Mouse (Mus musculus) kidney, embryonic 16.5 days (tissue): ENCODE measurements around the gene Ghr. TPM values are rescaled to one million over a fixed set of nuclear protein-coding genes. Genes with fewer than 3 reads are reported as not detected.

Source experiments
- ATAC-seq: fragments of 200-750 bp; cut with Nextera tagmentation; 2 replicates; pipeline ENCODE4 v1.8.0; 2017; ENCODE audit warnings: moderate TSS enrichment; ENCODE audit not compliant: low FRiP score, low TSS enrichment
- H3K27ac ChIP-seq: fragments of 300-500 bp; sonication (generic); 2 replicates; pipeline ENCODE4 v1.5.1; 2014; ENCODE audit warnings: low read length
- H3K27me3 ChIP-seq: fragments of 300-500 bp; sonication (generic); 2 replicates; pipeline ENCODE4 v1.6.1; 2014; ENCODE audit warnings: low read length, control low read depth, mixed read lengths; ENCODE audit not compliant: insufficient read depth
- H3K36me3 ChIP-seq: fragments of 300-500 bp; sonication (generic); 2 replicates; pipeline ENCODE4 v1.6.1; 2014; ENCODE audit warnings: low read length, control low read depth, mixed read lengths; ENCODE audit not compliant: insufficient read depth
- H3K4me1 ChIP-seq: fragments of 300-500 bp; sonication (generic); 2 replicates; pipeline ENCODE4 v1.6.1; 2014; ENCODE audit warnings: low read length, control low read depth, mixed read lengths; ENCODE audit not compliant: insufficient read depth
- H3K4me2 ChIP-seq: fragments of 300-500 bp; sonication (generic); replicated peaks from 2 replicates; pipeline ENCODE4 v1.6.1; 2014; ENCODE audit warnings: low read depth, low read length
- H3K4me3 ChIP-seq: fragments of 300-500 bp; sonication (generic); 2 replicates; pipeline ENCODE4 v1.5.1; 2014; ENCODE audit warnings: mild to moderate bottlenecking, low read length
- H3K9ac ChIP-seq: fragments of 300-500 bp; sonication (generic); replicated peaks from 2 replicates; pipeline ENCODE4 v1.6.1; 2014; ENCODE audit warnings: low read length
- H3K9me3 ChIP-seq: fragments of 300-500 bp; sonication (generic); 2 replicates; pipeline ENCODE4 v1.6.1; 2016; ENCODE audit warnings: low read length, control low read depth
- WGBS: fragments of 180-500 bp; shearing (Covaris S2); extraction: QIAGEN DNeasy Blood & Tissue Kit; methylation state at CpG from one replicate; pipeline ENCODE4 v1.1.7; 2014; 5-methylcytosine and 5-hydroxymethylcytosine counted together
- polyA plus RNA-seq: library from polyadenylated mRNA; unstranded; fragments of >200 nt; fragmentation: Nextera tagmentation; extraction: Ambion mirVana; gene quantifications from 2 replicates; pipeline ENCODE4 v1.2.1, GENCODE M21; 2015

Ghr gene
- polyA plus RNA-seq, 1 experiment from 2014 or later: 68.4 TPM

GRCm38 (mm10) chr15:3497946-3498580 is 85.2 kb downstream of the Ghr start:
- no peak for ATAC-seq
- H3K4me1 ChIP-seq: no peaks in the 10 kb centered on the region
- H3K9ac ChIP-seq: no peak overlapping the region
- no peaks in the 10 kb centered on the region for H3K36me3 ChIP-seq
- no peak overlapping the region for H3K4me2 ChIP-seq
- no peaks in the 10 kb centered on the region for H3K9me3 ChIP-seq
- WGBS: 84% methylated on average over 9 of the region's 9 CpGs
- H3K27ac ChIP-seq: no peak overlapping the region
- H3K27me3 ChIP-seq: no peaks in the 10 kb centered on the region
- no peak overlapping the region for H3K4me3 ChIP-seq

DNA sequence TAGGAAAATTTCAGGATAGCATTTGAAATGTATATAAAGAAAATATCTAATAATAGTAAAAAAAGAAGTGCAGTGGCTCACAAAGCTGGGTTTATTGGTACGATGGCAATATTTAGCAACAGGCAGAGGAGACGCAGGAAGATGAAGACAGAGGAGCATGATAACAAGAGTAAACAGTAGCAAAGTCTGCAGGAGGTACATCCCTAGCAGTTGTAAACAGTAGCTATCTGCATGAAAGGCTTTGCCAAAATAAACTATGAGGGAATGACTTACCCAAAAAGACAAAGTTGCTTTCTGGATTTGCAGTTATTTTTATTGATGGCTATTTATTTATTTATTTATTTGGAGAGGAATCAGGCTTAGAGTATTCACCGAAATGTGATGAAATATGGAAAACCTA is 92.4 kb downstream of the Ghr start:
- Histone ChIP-seq H3K9me3 (no peaks in the 10 kb centered on the region), H3K27me3 (no peaks in the 10 kb centered on the region), H3K4me1 (no peaks in the 10 kb centered on the region), H3K4me2 (no peak overlapping the region), H3K9ac (no peak overlapping the region), H3K36me3 (no peaks in the 10 kb centered on the region), H3K27ac (no peak overlapping the region), H3K4me3 (no peak overlapping the region)
- no peak for ATAC-seq
- WGBS: 78% methylated on average over 3 of the region's 3 CpGs

GRCm38 (mm10) chr15:3490011-3490410 is 93.3 kb downstream of the Ghr start:
- no peak overlapping the region for H3K4me3 ChIP-seq
- no peak overlapping the region for H3K9ac ChIP-seq
- H3K27me3 ChIP-seq: no peaks in the 10 kb centered on the region
- H3K27ac ChIP-seq: no peak overlapping the region
- no peak overlapping the region for H3K4me2 ChIP-seq
- ATAC-seq: no peak
- no peaks in the 10 kb centered on the region for H3K9me3 ChIP-seq
- WGBS: 72% methylated on average over 2 of the region's 2 CpGs
- H3K4me1 ChIP-seq: no peaks in the 10 kb centered on the region
- H3K36me3 ChIP-seq: no peaks in the 10 kb centered on the region

DNA sequence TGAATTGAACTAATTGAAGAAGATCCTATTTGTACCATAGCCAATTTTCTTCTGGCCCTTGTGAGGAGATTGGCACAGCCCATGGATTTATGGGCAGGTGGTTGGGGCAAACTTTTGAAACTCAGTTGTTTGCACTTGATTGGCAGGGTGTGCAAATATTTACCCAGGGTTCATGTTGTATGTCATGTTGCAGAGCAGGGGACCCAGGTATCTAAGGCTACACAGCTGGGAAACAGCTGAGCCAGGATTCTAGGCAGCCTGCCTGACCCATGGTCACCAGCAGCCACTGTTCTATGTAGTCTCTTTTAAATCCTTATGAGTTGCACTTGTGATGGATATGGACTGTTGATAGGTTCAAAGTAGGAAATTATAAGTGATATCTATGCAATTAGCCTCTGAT is 94.1 kb downstream of the Ghr start:
- H3K27me3 ChIP-seq: no peaks in the 10 kb centered on the region
- ATAC-seq: no peak
- H3K36me3 ChIP-seq: no peaks in the 10 kb centered on the region
- H3K9ac ChIP-seq: no peak overlapping the region
- no peak overlapping the region for H3K4me2 ChIP-seq
- no peak overlapping the region for H3K27ac ChIP-seq
- no peaks in the 10 kb centered on the region for H3K9me3 ChIP-seq
- H3K4me3 ChIP-seq: no peak overlapping the region
- no peaks in the 10 kb centered on the region for H3K4me1 ChIP-seq

- no peaks in the 10 kb centered on the region for H3K4me1 ChIP-seq
- no peak overlapping the region for H3K9ac ChIP-seq
- no peak overlapping the region for H3K4me3 ChIP-seq
- no peak overlapping the region for H3K27ac ChIP-seq
- no peak for ATAC-seq
- H3K27me3 ChIP-seq: no peaks in the 10 kb centered on the region
- 79% methylated on average over 3 of the region's 3 CpGs for WGBS
- no peaks in the 10 kb centered on the region for H3K9me3 ChIP-seq
- no peak overlapping the region for H3K4me2 ChIP-seq
- no peaks in the 10 kb centered on the region for H3K36me3 ChIP-seq
These were observed 94.7 kb downstream of the Ghr start for GRCm38 (mm10) chr15:3488601-3489000.

GRCm38 (mm10) chr15:3486691-3487090 is 96.6 kb downstream of the Ghr start:
- no peaks in the 10 kb centered on the region for H3K9me3 ChIP-seq
- no peak overlapping the region for H3K4me3 ChIP-seq
- no peaks in the 10 kb centered on the region for H3K36me3 ChIP-seq
- ATAC-seq: no peak
- H3K4me1 ChIP-seq: no peaks in the 10 kb centered on the region
- H3K4me2 ChIP-seq: no peak overlapping the region
- H3K27me3 ChIP-seq: no peaks in the 10 kb centered on the region
- H3K9ac ChIP-seq: no peak overlapping the region
- no peak overlapping the region for H3K27ac ChIP-seq
- WGBS: 47% methylated on average over 5 of the region's 5 CpGs

DNA sequence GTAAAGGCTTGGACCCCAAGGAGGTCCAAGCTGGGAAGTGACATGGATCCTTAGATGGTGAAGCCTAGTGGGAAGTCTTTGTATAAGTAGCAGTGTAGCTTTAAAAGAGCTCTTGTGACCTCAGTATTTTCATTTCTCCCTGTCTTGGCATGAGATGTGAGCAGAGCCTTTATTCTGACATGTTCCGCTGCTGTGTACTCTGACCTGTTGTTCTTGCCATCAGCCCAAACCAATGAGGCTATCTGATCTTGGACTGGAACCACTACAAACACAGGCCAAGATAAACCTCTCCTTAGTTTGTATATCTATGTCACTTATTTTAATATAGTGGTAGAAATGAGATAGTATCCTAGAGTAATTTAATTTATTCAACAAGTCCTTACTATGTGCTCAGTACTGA is 97.9 kb downstream of the Ghr start:
- no peaks in the 10 kb centered on the region for H3K4me1 ChIP-seq
- H3K9ac ChIP-seq: no peak overlapping the region
- WGBS: 86% methylated on average over 1 of the region's 1 CpGs
- H3K27ac ChIP-seq: no peak overlapping the region
- no peak overlapping the region for H3K4me3 ChIP-seq
- ATAC-seq: no peak
- no peaks in the 10 kb centered on the region for H3K9me3 ChIP-seq
- no peak overlapping the region for H3K4me2 ChIP-seq
- no peaks in the 10 kb centered on the region for H3K27me3 ChIP-seq
- H3K36me3 ChIP-seq: no peaks in the 10 kb centered on the region

- H3K9me3 ChIP-seq: no peaks in the 10 kb centered on the region
- no peak overlapping the region for H3K4me3 ChIP-seq
- H3K9ac ChIP-seq: no peak overlapping the region
- no peaks in the 10 kb centered on the region for H3K36me3 ChIP-seq
- no peak overlapping the region for H3K4me2 ChIP-seq
- no peak overlapping the region for H3K27ac ChIP-seq
- H3K27me3 ChIP-seq: no peaks in the 10 kb centered on the region
- ATAC-seq: no peak
- 70% methylated on average over 3 of the region's 3 CpGs for WGBS
- H3K4me1 ChIP-seq: no peaks in the 10 kb centered on the region
These were observed 99.8 kb downstream of the Ghr start for GRCm38 (mm10) chr15:3483451-3483850.

GRCm38 (mm10) chr15:3469230-3469629 is 114.1 kb downstream of the Ghr start:
- peaks cover 4% of the 10 kb centered on the region; the same call in 1 of the 2 replicates for H3K4me1 ChIP-seq
- H3K27ac ChIP-seq: no peak overlapping the region
- no peak for ATAC-seq
- no peaks in the 10 kb centered on the region for H3K36me3 ChIP-seq
- no peak overlapping the region for H3K4me2 ChIP-seq
- no peak overlapping the region for H3K4me3 ChIP-seq
- 90% methylated on average over 4 of the region's 4 CpGs for WGBS
- H3K27me3 ChIP-seq: no peaks in the 10 kb centered on the region
- H3K9me3 ChIP-seq: no peaks in the 10 kb centered on the region
- H3K9ac ChIP-seq: no peak overlapping the region

GRCm38 (mm10) chr15:3466608-3467007 is 116.7 kb downstream of the Ghr start:
- Histone ChIP-seq H3K27ac (no peak overlapping the region), H3K4me3 (no peak overlapping the region), H3K27me3 (no peaks in the 10 kb centered on the region), H3K9ac (no peak overlapping the region), H3K4me2 (no peak overlapping the region), H3K36me3 (no peaks in the 10 kb centered on the region), H3K9me3 (no peaks in the 10 kb centered on the region), H3K4me1 (peaks cover 4% of the 10 kb centered on the region; the same call in 1 of the 2 replicates)
- WGBS: 67% methylated on average over 4 of the region's 4 CpGs
- ATAC-seq: no peak
